Mouse (Mus musculus): ENCODE results near the gene Pdcd2l. TPM values are rescaled to one million over a fixed set of nuclear protein-coding genes. Genes with fewer than 3 reads are reported as not detected.

Gene Pdcd2l
- 80.2 and 86.5 TPM in 2 replicates for polyA plus RNA-seq (2015; fragmentation: Nextera tagmentation; extraction: Ambion mirVana)

DNA sequence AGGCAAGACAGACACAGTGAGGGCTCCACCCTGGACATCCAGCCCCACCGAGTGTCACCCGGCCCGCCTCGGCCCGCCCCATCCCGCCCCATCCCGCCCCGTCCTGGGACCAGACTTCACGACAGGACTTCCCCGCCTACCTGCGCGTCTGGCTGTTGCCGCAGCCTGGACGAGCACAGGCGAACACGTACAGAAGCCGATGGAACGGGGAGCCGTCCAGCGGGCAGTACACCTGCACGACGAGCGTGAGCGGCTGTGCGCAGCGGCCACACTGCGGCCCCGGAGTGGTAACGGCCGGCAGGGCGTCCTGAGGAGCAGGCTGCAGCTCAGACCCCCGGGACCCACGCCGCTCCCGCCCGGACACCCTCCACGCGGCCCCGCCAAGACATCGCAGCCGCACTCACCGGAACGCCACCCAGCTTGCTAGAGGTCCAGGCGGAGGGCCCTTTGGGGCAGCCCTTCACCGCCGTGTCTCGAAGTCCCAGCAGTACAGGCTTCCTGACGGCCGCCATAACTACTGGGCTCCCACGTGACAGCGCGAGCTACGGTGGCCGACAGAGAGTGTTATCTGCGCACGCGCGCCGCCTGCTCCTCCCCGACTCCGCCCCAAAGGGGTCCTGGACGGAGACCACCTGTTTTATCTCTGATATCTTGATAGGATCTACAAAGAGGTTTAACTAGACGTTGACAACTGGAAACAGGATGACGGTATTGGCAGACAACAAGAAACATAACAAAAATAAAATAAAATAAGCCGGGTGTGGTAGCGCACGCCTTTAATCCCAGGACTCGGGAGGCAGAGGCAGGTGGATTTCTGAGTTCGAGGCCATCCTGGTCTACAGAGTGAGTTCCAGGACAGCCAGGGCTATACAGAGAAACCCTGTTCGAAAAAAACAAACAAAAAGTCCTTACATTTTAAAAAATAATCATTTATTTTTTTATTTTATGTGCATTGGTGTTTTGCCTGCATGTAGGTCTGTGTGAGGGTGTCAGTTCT is at the start of gene Pdcd2l:
Gene Pdcd2l (minus strand): TSS at position 530 of the 997 bp plus-strand sequence.
- Histone ChIP-seq H3K4me1 (peaks cover 14% of the 10 kb centered on the region), H3K9me3 (no peaks in the 10 kb centered on the region), H3K27ac (peak within 1 kb of the TSS; percentile 71), H3K4me2 (peak within 1 kb of the TSS; percentile 87), H3K4me3 (peak within 1 kb of the TSS; percentile 69), H3K27me3 (replicated peaks) (no peaks in the 10 kb centered on the region), H3K9ac (peak within 1 kb of the TSS; percentile 89), H3K36me3 (replicated peaks) (peaks cover 22% of the 10 kb centered on the region)
- 4% methylated on average over 70 of the region's 70 CpGs for WGBS
- ATAC-seq (replicated peaks), result peak; percentile 96

DNA sequence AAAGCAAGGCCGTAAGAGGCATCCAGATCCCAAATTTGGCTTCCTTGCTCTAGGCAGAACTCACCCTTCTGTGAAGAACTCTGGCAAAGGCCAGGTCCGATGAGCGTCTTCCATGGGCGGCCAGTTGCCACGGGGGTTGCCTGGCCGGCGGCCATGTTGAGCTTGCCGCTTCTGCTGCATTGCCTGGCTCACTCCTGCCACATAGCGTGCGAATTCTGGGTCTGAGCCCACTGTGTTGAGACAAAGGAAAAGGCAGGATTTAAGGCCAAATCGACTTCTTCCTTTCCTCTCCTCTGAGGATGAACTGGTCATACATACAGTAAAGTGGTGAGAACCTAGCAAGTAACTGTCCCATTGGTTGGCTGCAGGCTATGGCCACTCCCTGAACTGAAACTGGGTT is 45.7 kb upstream of the Pdcd2l start:
- H3K27ac ChIP-seq, result no peak overlapping the region
- no peak overlapping the region for H3K9ac ChIP-seq
- no peaks in the 10 kb centered on the region for H3K27me3 ChIP-seq (replicated peaks)
- H3K4me3 ChIP-seq, result no peak overlapping the region
- no peak overlapping the region for H3K4me2 ChIP-seq
- WGBS, result 91% methylated on average over 11 of the region's 11 CpGs
- no peaks in the 10 kb centered on the region for H3K4me1 ChIP-seq
- H3K9me3 ChIP-seq, result no peaks in the 10 kb centered on the region
- ATAC-seq (replicated peaks), result no peak
- H3K36me3 ChIP-seq (replicated peaks), result peaks cover 41% of the 10 kb centered on the region

DNA sequence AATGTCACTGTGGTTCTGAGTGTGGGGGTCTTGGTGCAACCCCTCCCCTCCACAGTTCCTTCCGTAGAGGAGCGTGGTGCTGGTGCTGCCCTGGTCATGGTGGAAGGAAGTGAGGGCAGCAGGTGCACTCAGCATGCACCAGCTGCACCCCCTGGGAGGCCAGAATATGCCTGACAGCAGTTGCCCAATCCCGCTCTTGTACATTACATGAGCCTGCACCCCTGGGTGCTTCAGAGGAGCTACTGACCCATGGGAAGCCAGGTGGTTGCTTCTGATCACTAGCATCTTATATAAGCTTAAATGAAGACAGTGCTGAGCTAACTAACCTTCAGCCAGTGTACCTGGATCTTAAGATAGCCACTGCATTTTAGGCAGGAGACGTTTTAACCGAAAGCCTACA is 41.6 kb upstream of the Pdcd2l start:
- ATAC-seq (replicated peaks), result no peak
- H3K4me1 ChIP-seq, result peaks cover 14% of the 10 kb centered on the region
- H3K9ac ChIP-seq, result no peak overlapping the region
- H3K4me2 ChIP-seq, result no peak overlapping the region
- no peaks in the 10 kb centered on the region for H3K27me3 ChIP-seq (replicated peaks)
- WGBS, result 91% methylated on average over 5 of the region's 5 CpGs
- no peak overlapping the region for H3K4me3 ChIP-seq
- H3K27ac ChIP-seq, result no peak overlapping the region
- peaks cover 24% of the 10 kb centered on the region for H3K36me3 ChIP-seq (replicated peaks)
- H3K9me3 ChIP-seq, result no peaks in the 10 kb centered on the region

DNA sequence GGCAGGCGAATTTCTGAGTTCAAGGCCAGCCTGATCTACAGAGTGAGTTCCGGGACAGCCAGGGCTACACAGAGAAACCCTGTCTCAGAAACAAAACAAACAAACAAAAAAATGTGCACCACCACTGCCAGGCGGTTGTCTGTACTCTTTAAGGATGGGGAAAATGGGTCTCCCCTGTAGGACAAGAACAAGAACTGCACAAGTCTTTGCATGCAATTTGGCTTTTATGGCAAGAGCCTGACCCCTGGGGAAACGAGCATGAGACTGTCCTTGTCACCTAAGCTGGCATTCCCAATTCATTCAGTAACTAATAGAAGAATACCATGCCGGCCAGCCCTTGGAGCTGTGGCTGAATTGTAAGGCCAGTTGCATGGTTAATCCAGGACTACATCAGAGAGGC is 39.1 kb upstream of the Pdcd2l start:
- H3K4me3 ChIP-seq, result no peak overlapping the region
- peaks cover 22% of the 10 kb centered on the region for H3K36me3 ChIP-seq (replicated peaks)
- H3K4me2 ChIP-seq, result no peak overlapping the region
- H3K27me3 ChIP-seq (replicated peaks), result no peaks in the 10 kb centered on the region
- no peak overlapping the region for H3K9ac ChIP-seq
- 82% methylated on average over 5 of the region's 5 CpGs for WGBS
- H3K4me1 ChIP-seq, result peaks cover 16% of the 10 kb centered on the region
- H3K27ac ChIP-seq, result no peak overlapping the region
- no peak for ATAC-seq (replicated peaks)
- no peaks in the 10 kb centered on the region for H3K9me3 ChIP-seq

DNA sequence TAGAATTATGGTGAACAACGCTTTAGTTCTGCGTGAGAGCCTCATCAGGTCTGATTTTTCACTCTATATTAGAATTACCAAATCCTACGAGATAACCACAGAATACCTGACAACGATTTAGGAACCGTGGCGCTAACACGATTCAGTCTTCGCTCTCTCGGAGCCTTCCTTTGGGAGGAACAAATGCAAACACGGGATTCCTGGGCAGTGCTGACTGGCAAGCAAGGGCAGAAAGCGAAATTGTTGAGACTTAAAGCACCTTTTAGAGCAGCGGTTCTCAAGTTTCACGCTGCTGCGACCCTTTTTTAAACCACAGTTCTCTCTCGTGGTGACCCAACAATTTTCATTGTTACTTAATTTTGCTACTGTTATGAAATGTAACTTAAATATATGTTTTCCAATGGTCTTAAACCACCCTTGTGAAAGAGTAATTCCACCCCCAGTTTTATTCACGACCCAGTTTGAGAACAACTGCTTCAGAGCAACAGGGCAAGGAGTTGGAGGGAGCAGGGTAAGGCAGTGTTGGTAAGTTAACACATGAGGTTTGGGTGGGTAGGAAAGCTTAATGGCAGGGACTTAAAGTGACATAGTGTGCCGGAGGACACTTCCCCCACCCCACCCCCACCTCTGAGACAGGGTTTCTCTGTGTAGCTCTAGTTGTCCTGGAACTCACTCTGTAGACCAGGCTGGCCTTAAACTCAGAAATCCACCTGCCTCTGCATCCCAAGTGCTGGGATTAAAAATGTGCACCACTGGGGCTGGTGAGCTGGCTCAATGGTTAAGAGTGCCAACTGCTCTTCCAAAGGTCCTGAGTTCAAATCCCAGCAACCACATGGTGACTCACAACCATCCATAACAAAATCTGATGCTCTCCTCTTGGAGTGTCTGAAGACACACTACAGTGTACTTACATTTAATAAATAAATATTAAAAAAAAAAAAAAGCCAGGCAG is 38.4 kb upstream of the Pdcd2l start:
- Histone ChIP-seq H3K9me3 (no peaks in the 10 kb centered on the region), H3K27me3 (replicated peaks) (no peaks in the 10 kb centered on the region), H3K4me2 (peak overlapping the region; percentile 69), H3K4me1 (peaks cover 20% of the 10 kb centered on the region), H3K27ac (peak overlapping the region; percentile 91), H3K4me3 (peak overlapping the region; percentile 46), H3K9ac (peak overlapping the region; percentile 60), H3K36me3 (replicated peaks) (peaks cover 19% of the 10 kb centered on the region)
- ATAC-seq (replicated peaks), result peak; percentile 5
- 3% methylated on average over 17 of the region's 17 CpGs for WGBS

DNA sequence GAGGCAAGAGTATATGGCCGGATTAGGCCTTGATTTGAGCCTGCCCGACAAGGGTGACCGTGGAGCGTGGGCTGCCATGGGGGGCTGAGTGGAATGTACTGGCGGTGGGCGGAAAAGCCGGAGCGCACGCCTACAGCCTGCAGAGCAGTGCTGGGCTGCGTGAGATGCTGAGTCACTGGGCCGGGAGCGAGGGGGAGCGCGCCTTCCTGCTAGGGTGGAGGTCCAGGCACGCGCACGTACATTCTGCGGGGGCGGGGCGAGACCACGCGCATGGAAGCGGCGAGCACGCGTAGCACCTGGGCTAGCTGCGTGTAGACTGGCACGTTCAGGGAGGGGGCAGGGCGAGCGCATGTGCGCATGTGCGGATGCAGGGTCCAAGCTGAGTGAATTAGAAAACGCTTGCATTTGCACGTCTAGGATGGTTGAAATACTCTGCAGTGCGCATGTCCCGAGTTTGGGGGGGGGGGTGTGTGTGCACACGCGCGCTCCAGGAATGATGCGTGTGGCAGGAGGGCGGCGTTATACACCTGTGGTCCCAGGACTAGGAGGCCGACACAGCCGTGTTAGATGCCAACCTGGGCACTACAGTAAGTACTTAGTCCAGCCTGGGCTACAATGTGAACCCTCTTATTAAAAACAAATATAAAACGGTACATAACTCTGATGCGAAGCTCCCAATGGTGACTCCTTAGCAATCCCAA is 37.6 kb upstream of the Pdcd2l start:
- Histone ChIP-seq H3K27ac (peak overlapping the region; percentile 91), H3K4me1 (peaks cover 26% of the 10 kb centered on the region), H3K4me3 (peak overlapping the region; percentile 46), H3K27me3 (replicated peaks) (no peaks in the 10 kb centered on the region), H3K36me3 (replicated peaks) (peaks cover 16% of the 10 kb centered on the region), H3K4me2 (peak overlapping the region; percentile 69), H3K9me3 (no peaks in the 10 kb centered on the region), H3K9ac (peak overlapping the region; percentile 60)
- ATAC-seq (replicated peaks), result peak; percentile 97
- under 1% methylated on average over 42 of the region's 46 CpGs for WGBS

DNA sequence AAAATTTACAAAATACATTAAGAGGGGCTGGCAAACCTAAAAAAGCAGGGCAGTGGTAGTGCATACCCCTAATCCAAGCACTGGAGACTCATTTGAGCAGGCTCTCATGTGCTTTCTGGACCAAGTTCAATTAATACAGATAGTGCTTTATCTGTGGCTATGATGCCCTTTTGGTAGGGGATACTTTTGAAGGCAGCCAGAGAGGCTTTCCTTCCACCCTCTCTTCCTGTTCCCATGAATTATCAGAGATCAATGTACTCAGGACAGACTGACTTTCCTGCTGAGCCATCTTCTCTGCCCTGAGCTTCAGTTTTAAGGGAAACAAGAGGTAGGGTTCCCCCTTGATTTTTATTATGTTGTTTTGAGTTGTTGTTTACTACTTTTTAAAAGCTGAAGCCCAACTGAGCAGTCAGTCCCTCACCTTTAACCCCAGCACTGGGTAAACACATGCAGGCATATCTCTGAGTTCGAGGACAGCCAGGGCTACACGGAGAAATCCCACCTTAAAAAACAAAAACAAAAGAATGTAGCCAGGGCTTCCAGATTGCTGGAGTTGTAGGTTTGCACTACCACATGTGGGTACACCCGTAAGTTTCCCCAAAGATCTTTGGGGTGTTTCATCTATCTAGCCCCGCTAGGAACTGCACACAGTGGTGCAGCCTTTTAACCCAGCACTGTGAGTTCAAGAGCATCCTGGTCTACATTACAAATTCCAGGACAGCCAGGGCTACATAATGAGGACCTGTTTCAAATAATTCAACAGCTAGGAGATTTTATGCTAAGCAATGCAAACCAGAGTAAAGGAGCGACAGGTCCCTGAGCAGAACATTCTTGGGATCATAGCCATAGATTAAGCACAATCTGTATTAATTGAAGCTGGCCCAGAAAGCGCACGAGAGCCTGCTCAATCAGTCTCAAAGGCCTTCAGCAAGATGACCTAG is 36.6 kb upstream of the Pdcd2l start:
- 40% methylated on average over 7 of the region's 7 CpGs for WGBS

DNA sequence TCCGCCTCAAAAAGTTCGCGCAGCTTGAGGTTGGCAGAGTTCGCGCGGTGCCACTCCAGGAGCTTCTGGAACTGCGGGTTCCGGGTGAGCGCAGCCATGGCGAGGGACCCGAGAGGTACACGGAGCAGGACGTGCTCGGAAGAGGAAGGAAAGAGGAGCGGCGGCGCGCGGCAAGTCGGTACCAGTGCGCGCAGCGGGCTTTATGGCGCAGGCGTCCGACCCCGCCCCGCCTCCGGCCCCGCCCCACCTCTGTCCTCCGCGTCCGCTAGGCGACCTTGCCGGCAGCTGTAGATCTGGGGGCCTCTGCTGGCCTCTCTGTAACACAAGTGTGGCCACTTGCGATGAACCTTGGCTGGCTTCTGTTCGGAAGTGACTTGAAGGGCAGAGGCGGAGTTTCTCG is 33.7 kb upstream of the Pdcd2l start, which contains the start of gene Gpi1:
Gene Gpi1 (minus strand): TSS at position 221 of the 400 bp plus-strand sequence.
- peaks cover 40% of the 10 kb centered on the region for H3K4me1 ChIP-seq
- H3K36me3 ChIP-seq (replicated peaks), result no peaks in the 10 kb centered on the region
- H3K9me3 ChIP-seq, result no peaks in the 10 kb centered on the region
- peak within 1 kb of the TSS; percentile 82 for H3K4me3 ChIP-seq
- peak; percentile 41 for ATAC-seq (replicated peaks)
- no peaks in the 10 kb centered on the region for H3K27me3 ChIP-seq (replicated peaks)
- H3K27ac ChIP-seq, result peak within 1 kb of the TSS; percentile 77
- WGBS, result under 1% methylated on average over 33 of the region's 39 CpGs
- peak within 1 kb of the TSS; percentile 80 for H3K4me2 ChIP-seq
- H3K9ac ChIP-seq, result peak within 1 kb of the TSS; percentile 61

More for the DNA sequence above, 36.6 kb upstream of the Pdcd2l start:
- H3K27me3 ChIP-seq (replicated peaks), result no peaks in the 10 kb centered on the region
- ATAC-seq (replicated peaks), result peak; percentile 2; the same call in 1 of the 2 replicates
- peaks cover 9% of the 10 kb centered on the region for H3K36me3 ChIP-seq (replicated peaks)
- H3K4me1 ChIP-seq, result peaks cover 36% of the 10 kb centered on the region
- peak overlapping the region; percentile 46 for H3K4me3 ChIP-seq
- H3K9ac ChIP-seq, result peak overlapping the region; percentile 51; the same call in 1 of the 2 replicates
- H3K27ac ChIP-seq, result peak overlapping the region; percentile 91
- H3K9me3 ChIP-seq, result no peaks in the 10 kb centered on the region
- peak overlapping the region; percentile 69 for H3K4me2 ChIP-seq

DNA sequence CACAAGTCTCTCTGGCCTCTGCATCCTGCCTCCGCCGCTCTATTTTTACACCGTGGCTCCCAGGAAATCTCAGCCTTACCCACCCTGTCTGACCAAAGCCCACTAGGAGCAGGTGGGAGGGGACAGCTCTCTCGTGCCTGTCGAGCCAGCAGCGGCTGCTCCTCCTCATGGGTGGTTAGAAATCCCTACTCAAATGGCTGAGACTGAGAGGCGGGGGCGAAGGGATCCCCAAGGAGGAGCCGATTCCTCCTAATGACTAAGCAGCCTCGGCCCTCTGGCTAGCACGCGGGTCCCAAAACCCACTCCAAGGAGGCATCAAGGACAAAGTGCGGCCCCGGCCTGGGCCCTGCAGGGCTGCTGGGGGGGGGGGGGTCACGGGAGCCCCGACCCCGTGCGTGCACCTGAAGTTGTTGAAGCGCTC is 33.2 kb upstream of the Pdcd2l start:
- Histone ChIP-seq H3K4me3 (peak overlapping the region; percentile 82), H3K36me3 (replicated peaks) (no peaks in the 10 kb centered on the region; the same call in 1 of the 2 replicates), H3K4me2 (peak overlapping the region; percentile 80), H3K27ac (peak overlapping the region; percentile 77), H3K27me3 (replicated peaks) (no peaks in the 10 kb centered on the region), H3K9ac (peak overlapping the region; percentile 61), H3K4me1 (peaks cover 36% of the 10 kb centered on the region), H3K9me3 (no peaks in the 10 kb centered on the region)
- under 1% methylated on average over 13 of the region's 19 CpGs for WGBS
- ATAC-seq (replicated peaks), result peak; percentile 5

DNA sequence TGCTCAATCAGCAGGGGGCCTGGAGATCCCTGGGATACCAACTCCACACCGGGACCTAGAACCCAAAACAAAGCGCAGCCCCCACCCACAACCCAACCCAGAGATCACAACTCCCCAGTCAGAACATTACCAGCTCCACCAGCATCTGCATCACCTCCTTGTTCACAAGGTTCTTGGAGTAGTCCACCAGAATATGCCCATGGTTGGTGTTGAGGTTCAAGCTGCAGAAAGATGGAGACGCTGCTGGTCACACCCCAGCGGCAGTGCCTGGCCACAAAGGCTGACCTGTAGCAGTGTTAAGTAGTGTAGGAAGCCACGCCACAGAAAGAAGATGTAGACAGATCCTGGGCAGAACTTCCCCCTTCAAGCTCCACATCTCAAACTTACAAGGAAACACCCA is 32.7 kb upstream of the Pdcd2l start:
- WGBS, result 13% methylated on average over 5 of the region's 5 CpGs
- ATAC-seq (replicated peaks), result no peak
- Histone ChIP-seq H3K4me3 (peak overlapping the region; percentile 82), H3K27me3 (replicated peaks) (no peaks in the 10 kb centered on the region), H3K9ac (peak overlapping the region; percentile 61), H3K36me3 (replicated peaks) (peaks cover 3% of the 10 kb centered on the region; the same call in 1 of the 2 replicates), H3K4me2 (peak overlapping the region; percentile 80), H3K9me3 (no peaks in the 10 kb centered on the region), H3K27ac (peak overlapping the region; percentile 77), H3K4me1 (peaks cover 34% of the 10 kb centered on the region)
